Mouse (Mus musculus): ENCODE results near the gene Cdh13. TPM values are rescaled to one million over a fixed set of nuclear protein-coding genes. Genes with fewer than 3 reads are reported as not detected.

The Cdh13 gene
- polyA plus RNA-seq, 1 experiment = 38.3 TPM

GRCm38 (mm10) chr8:119263750-119264149 is 980.2 kb downstream of the Cdh13 start:
- TF ChIP-seq POLR2A (IDR thresholded peaks at IDR 0.05; ENCODE audit: extremely low read depth, insufficient read depth, low read length) (no peak), CTCF (IDR thresholded peaks at IDR 0.05; ENCODE audit: extremely low read depth, insufficient read depth, low read length) (no peak)
- no peak overlapping the region for H3K27ac ChIP-seq (ENCODE audit: insufficient read depth, low read length)
- H3K4me3 ChIP-seq (ENCODE audit: insufficient read depth, low read length) = no peak overlapping the region
- H3K4me1 ChIP-seq (ENCODE audit: control insufficient read depth, insufficient read depth, low read length) = no peaks in the 10 kb centered on the region

- Histone ChIP-seq H3K4me3 (ENCODE audit: insufficient read depth, low read length) (no peak overlapping the region), H3K27ac (ENCODE audit: insufficient read depth, low read length) (no peak overlapping the region), H3K4me1 (ENCODE audit: control insufficient read depth, insufficient read depth, low read length) (no peaks in the 10 kb centered on the region)
- TF ChIP-seq CTCF (IDR thresholded peaks at IDR 0.05; ENCODE audit: extremely low read depth, insufficient read depth, low read length) = no peak
- TF ChIP-seq POLR2A (IDR thresholded peaks at IDR 0.05; ENCODE audit: extremely low read depth, insufficient read depth, low read length) = no peak
Measured at GRCm38 (mm10) chr8:119266304-119266703, 982.8 kb downstream of the Cdh13 start.

GRCm38 (mm10) chr8:119269576-119269975 is 986.0 kb downstream of the Cdh13 start:
- H3K4me1 ChIP-seq (ENCODE audit: control insufficient read depth, insufficient read depth, low read length) = no peaks in the 10 kb centered on the region
- TF ChIP-seq CTCF (IDR thresholded peaks at IDR 0.05; ENCODE audit: extremely low read depth, insufficient read depth, low read length) (no peak), POLR2A (IDR thresholded peaks at IDR 0.05; ENCODE audit: extremely low read depth, insufficient read depth, low read length) (no peak)
- H3K27ac ChIP-seq (ENCODE audit: insufficient read depth, low read length) = no peak overlapping the region
- no peak overlapping the region for H3K4me3 ChIP-seq (ENCODE audit: insufficient read depth, low read length)

GRCm38 (mm10) chr8:119270371-119270770 is 986.8 kb downstream of the Cdh13 start:
- H3K4me1 ChIP-seq (ENCODE audit: control insufficient read depth, insufficient read depth, low read length) = no peaks in the 10 kb centered on the region
- no peak overlapping the region for H3K27ac ChIP-seq (ENCODE audit: insufficient read depth, low read length)
- no peak overlapping the region for H3K4me3 ChIP-seq (ENCODE audit: insufficient read depth, low read length)
- TF ChIP-seq CTCF (IDR thresholded peaks at IDR 0.05; ENCODE audit: extremely low read depth, insufficient read depth, low read length) = no peak
- TF ChIP-seq POLR2A (IDR thresholded peaks at IDR 0.05; ENCODE audit: extremely low read depth, insufficient read depth, low read length) = no peak

- H3K27ac ChIP-seq (ENCODE audit: insufficient read depth, low read length) = no peak overlapping the region
- TF ChIP-seq CTCF (IDR thresholded peaks at IDR 0.05; ENCODE audit: extremely low read depth, insufficient read depth, low read length) (no peak), POLR2A (IDR thresholded peaks at IDR 0.05; ENCODE audit: extremely low read depth, insufficient read depth, low read length) (no peak)
- H3K4me1 ChIP-seq (ENCODE audit: control insufficient read depth, insufficient read depth, low read length) = peaks cover 2% of the 10 kb centered on the region; the same call in 1 of the 2 replicates
- no peak overlapping the region for H3K4me3 ChIP-seq (ENCODE audit: insufficient read depth, low read length)
Measured at GRCm38 (mm10) chr8:119272891-119273290, 989.4 kb downstream of the Cdh13 start.

- peaks cover 2% of the 10 kb centered on the region; the same call in 1 of the 2 replicates for H3K4me1 ChIP-seq (ENCODE audit: control insufficient read depth, insufficient read depth, low read length)
- H3K27ac ChIP-seq (ENCODE audit: insufficient read depth, low read length) = no peak overlapping the region
- no peak overlapping the region for H3K4me3 ChIP-seq (ENCODE audit: insufficient read depth, low read length)
- no peak for TF ChIP-seq POLR2A (IDR thresholded peaks at IDR 0.05; ENCODE audit: extremely low read depth, insufficient read depth, low read length)
- no peak for TF ChIP-seq CTCF (IDR thresholded peaks at IDR 0.05; ENCODE audit: extremely low read depth, insufficient read depth, low read length)
Measured at GRCm38 (mm10) chr8:119275442-119275841, 991.9 kb downstream of the Cdh13 start.

- Histone ChIP-seq H3K4me3 (ENCODE audit: insufficient read depth, low read length) (no peak overlapping the region), H3K4me1 (ENCODE audit: control insufficient read depth, insufficient read depth, low read length) (peaks cover 2% of the 10 kb centered on the region; the same call in 1 of the 2 replicates), H3K27ac (ENCODE audit: insufficient read depth, low read length) (no peak overlapping the region)
- no peak for TF ChIP-seq CTCF (IDR thresholded peaks at IDR 0.05; ENCODE audit: extremely low read depth, insufficient read depth, low read length)
- TF ChIP-seq POLR2A (IDR thresholded peaks at IDR 0.05; ENCODE audit: extremely low read depth, insufficient read depth, low read length) = no peak
Measured at GRCm38 (mm10) chr8:119277047-119277451, 993.5 kb downstream of the Cdh13 start.

- TF ChIP-seq POLR2A (IDR thresholded peaks at IDR 0.05; ENCODE audit: extremely low read depth, insufficient read depth, low read length) (no peak), CTCF (IDR thresholded peaks at IDR 0.05; ENCODE audit: extremely low read depth, insufficient read depth, low read length) (no peak)
- Histone ChIP-seq H3K27ac (ENCODE audit: insufficient read depth, low read length) (no peak overlapping the region), H3K4me3 (ENCODE audit: insufficient read depth, low read length) (no peak overlapping the region), H3K4me1 (ENCODE audit: control insufficient read depth, insufficient read depth, low read length) (peaks cover 2% of the 10 kb centered on the region; the same call in 1 of the 2 replicates)
Measured at GRCm38 (mm10) chr8:119281761-119282160, 998.2 kb downstream of the Cdh13 start.

- Histone ChIP-seq H3K27ac (ENCODE audit: insufficient read depth, low read length) (no peak overlapping the region), H3K4me3 (ENCODE audit: insufficient read depth, low read length) (no peak overlapping the region), H3K4me1 (ENCODE audit: control insufficient read depth, insufficient read depth, low read length) (no peaks in the 10 kb centered on the region)
- TF ChIP-seq CTCF (IDR thresholded peaks at IDR 0.05; ENCODE audit: extremely low read depth, insufficient read depth, low read length) = no peak
- TF ChIP-seq POLR2A (IDR thresholded peaks at IDR 0.05; ENCODE audit: extremely low read depth, insufficient read depth, low read length) = no peak
Measured at GRCm38 (mm10) chr8:119284516-119284915, 1001.0 kb downstream of the Cdh13 start.

GRCm38 (mm10) chr8:119284920-119285319 is 1001.4 kb downstream of the Cdh13 start:
- Histone ChIP-seq H3K4me1 (ENCODE audit: control insufficient read depth, insufficient read depth, low read length) (no peaks in the 10 kb centered on the region), H3K4me3 (ENCODE audit: insufficient read depth, low read length) (no peak overlapping the region), H3K27ac (ENCODE audit: insufficient read depth, low read length) (no peak overlapping the region)
- no peak for TF ChIP-seq POLR2A (IDR thresholded peaks at IDR 0.05; ENCODE audit: extremely low read depth, insufficient read depth, low read length)
- TF ChIP-seq CTCF (IDR thresholded peaks at IDR 0.05; ENCODE audit: extremely low read depth, insufficient read depth, low read length) = no peak

Measured in cortical plate, adult 2 months (tissue).